Mouse (Mus musculus) spleen, adult 10 weeks (tissue): Measurements from ENCODE around the gene Kdm4d. TPM values are rescaled to one million over a fixed set of nuclear protein-coding genes. Genes with fewer than 3 reads are reported as not detected.

Experiments used
- polyA plus RNA-seq: library from polyadenylated mRNA; stranded (reverse); fragments of 350-450 nt; fragmentation: Illumina TruSeq; extraction: RNeasy Lipid Tissue Mini Kit (QIAGEN cat#74804); gene quantifications from one replicate; pipeline ENCODE4 v1.2.3, GENCODE M21; 2015; ENCODE audit warnings: low replicate concordance; ENCODE audit not compliant: insufficient read depth

Kdm4d gene
- 0.25 TPM for polyA plus RNA-seq

DNA sequence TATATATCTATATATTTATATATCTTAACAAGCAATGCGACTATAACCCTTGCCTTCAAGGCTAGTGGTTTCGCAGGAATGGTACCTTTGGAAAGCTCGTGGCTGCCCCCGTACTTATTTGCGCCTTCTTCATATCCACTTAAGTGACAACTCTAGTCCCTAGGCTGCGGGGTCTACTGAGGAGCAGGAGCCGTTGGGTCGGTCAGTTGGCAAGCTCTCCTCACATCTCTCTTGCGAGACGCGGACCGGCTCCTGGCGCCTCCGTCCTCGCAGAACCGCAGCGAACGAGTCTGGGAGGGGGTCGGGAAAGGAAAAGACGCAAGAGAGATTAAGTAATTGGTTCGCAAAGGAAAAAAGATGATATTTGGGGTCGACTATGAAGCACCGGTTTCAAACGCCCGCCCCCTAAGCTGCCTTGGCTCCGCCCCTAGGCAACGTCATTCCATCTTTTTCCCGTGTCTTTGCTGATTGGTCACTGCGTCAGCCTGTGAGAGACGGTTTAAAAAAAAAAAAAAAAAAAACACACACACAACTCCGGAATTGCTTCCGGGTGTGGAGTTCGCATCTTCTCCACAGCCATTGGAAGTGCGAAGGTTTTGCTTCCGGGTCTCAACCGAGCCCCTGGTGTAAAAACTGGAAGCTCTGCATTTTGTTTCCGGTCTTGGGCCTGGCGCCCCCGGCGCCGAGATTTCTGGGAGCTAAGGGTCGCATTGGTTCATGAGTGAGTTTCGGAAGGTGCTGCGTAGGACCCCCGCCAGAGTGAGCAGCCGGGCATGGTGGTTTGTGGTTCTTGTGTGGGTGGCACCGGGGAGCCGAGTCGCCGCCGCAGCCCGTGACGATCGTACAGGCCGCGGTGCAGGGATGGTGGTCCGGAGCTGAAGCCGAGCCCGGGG lies at the start of gene Kdm4d, which contains the start of gene Cwc15:
Gene Kdm4d, minus strand, starts transcription at position 460 of the 893 bp plus-strand sequence.
Gene Cwc15, plus strand, starts transcription at position 595 of the 893 bp plus-strand sequence.

Other genes starting within 250 kb of the Kdm4d start
- gene Sesn3, start 225.4 kb downstream of the Kdm4d start, polyA plus RNA-seq, result 72.9 TPM
- gene Endod1, start 119.0 kb downstream of the Kdm4d start, polyA plus RNA-seq, result 17.5 TPM
- 217 TPM for gene Cwc15, start 135 bp upstream of the Kdm4d start, polyA plus RNA-seq
- gene Amotl1, start 144.6 kb upstream of the Kdm4d start, polyA plus RNA-seq, result 9.1 TPM
- 0.66 TPM for gene Piwil4, start 240.3 kb upstream of the Kdm4d start, polyA plus RNA-seq